ENCODE assay signal across 21 mouse cellular contexts in the genomic region with DNA sequence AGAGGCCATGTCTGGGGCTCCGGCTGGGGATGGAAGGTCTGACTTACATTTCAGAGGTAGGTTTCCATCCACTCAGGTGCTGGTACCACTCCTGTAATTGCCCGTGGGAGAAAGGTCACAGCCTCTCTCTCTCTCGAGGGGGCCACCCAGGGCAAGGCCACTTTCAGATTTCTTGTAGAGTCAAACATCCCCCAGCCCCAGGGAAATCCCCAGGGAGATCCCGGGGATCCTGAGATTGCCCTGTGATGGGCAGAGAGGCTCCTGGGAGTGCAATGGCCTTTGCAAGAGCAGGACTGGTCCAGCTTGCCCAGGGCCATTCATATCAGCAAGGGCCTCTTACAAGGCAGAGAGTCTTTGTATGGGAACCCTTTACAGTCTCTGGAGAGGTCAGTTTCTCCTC.
A peak's percentile ranks its signal among the peaks of the same experiment; 100 is the strongest.
DNase-seq lines count a peak whose midpoint lies in the region; ATAC-seq and TF ChIP-seq lines count a peak whose summit lies in the region.
"Had no signal": no experiment of that assay in that cellular context is flagged by ENCODE, and none has a peak within 500 bp of the region (broad histone marks: within the 10 kb centered on the region; RNA-seq: fewer than 3 reads in every experiment).

No protein-coding gene starts in this region.

- peak; percentile 49 for ATAC-seq in CD4-positive, CD25-positive, alpha-beta regulatory T cell, adult 4 months
- peak; percentile 34 for ATAC-seq in inflammation-experienced regulatory T-cells, adult 6 months
- no peak for ATAC-seq in erythroid progenitor cell, adult 5-6 weeks (replicated peaks; ENCODE audit: low FRiP score, poor library complexity, severe bottlenecking)
- ATAC-seq: activated CD4-positive, CD25-positive, alpha-beta regulatory T cell, adult 4 months; Patski had no signal

- dilution Hi-C loops in CH12.LX (cut with MboI; ENCODE audit: extremely low pct_ligation_motif_present, extremely low pct_unique_long_range_greater_than_20kb, low sequenced_read_pairs), result no loop called here

- no peak overlapping the region for H3K27ac ChIP-seq in CH12.LX (ENCODE audit: insufficient read depth, low read depth)
- no peak overlapping the region for H3K27ac ChIP-seq in hindbrain, embryonic 10.5 days

- H3K27me3 ChIP-seq in CH12.LX (replicated peaks), result no peaks in the 10 kb centered on the region
- H3K27me3 ChIP-seq in hindbrain, embryonic 10.5 days (ENCODE audit: insufficient read depth, poor library complexity, severe bottlenecking), result no peaks in the 10 kb centered on the region; the same call in 1 of the 2 replicates
- H3K27me3 ChIP-seq: Patski had no signal

- peak; percentile 10 for DNase-seq in CD4-positive, CD25-positive, alpha-beta regulatory T cell, adult 2 months (ENCODE audit: low read depth, low spot score)
- peak; percentile 27 for DNase-seq in CH12.LX (ENCODE audit: extremely low read depth)
- DNase-seq in c-Kit-positive CD71-positive TER-119-positive erythroid progenitor cells, embryonic 14.5 days (ENCODE audit: low spot score), result no peak
- no peak for DNase-seq in hindbrain, embryonic 10.5 days (ENCODE audit: low spot score)
- DNase-seq in heart, postnatal 25 days (ENCODE audit: low spot score), result no peak
- DNase-seq: adrenal gland, adult 2 months; adrenal gland, adult 8-10 months; adrenal gland, postnatal 10 days; adrenal gland, postnatal 25 days; cerebellum, adult 11 months; cerebellum, adult 11-12 months; cerebellum, adult 18-20 months; cerebellum, adult 2 months; cerebellum, adult 8-10 months; cerebellum, adult 9-10 months had no signal

- in situ Hi-C loops in CH12.LX (cut with MboI; ENCODE audit: low pct_ligation_motif_present, low pct_unique_long_range_greater_than_20kb, low sequenced_read_pairs), result no loop called here

- H3K9me3 ChIP-seq in CH12.LX (replicated peaks; ENCODE audit: low read length), result peaks cover 5% of the 10 kb centered on the region
- H3K9me3 ChIP-seq in hindbrain, embryonic 10.5 days, result no peaks in the 10 kb centered on the region

- TF ChIP-seq POLR2A in CH12.LX (IDR thresholded peaks at IDR 0.05; ENCODE audit: low read depth, low read length), result no peak

- H3K9ac ChIP-seq in CH12.LX (ENCODE audit: insufficient read depth, low read depth), result no peak overlapping the region

- H3K4me2 ChIP-seq in CH12.LX (ENCODE audit: insufficient read depth, low read depth, poor library complexity, severe bottlenecking), result peak overlapping the region; percentile 24; the same call in 1 of the 2 replicates

- peaks cover 20 to 52% of the 10 kb centered on the region in 2 experiments for H3K4me1 ChIP-seq in CH12.LX (ENCODE audit: control insufficient read depth in 1 of 2, insufficient read depth in 2 of 2)
- H3K4me1 ChIP-seq in hindbrain, embryonic 10.5 days (replicated peaks), result peaks cover 6% of the 10 kb centered on the region

- peak; percentile 56; the same call in 1 of the 2 replicates for TF ChIP-seq EP300 in CH12.LX (IDR thresholded peaks at IDR 0.05; ENCODE audit: low read length)

- TF ChIP-seq CTCF in CH12.LX (conservative IDR thresholded peaks at IDR 0.05 in 1 of 2, IDR thresholded peaks at IDR 0.05 in 1 of 2; ENCODE audit: low read depth in 2 of 2, low read length in 2 of 2), result no peak

- TF ChIP-seq RAD21 in CH12.LX (IDR thresholded peaks at IDR 0.05; ENCODE audit: low read depth, low read length), result no peak

- 88% methylated on average over 4 of the region's 4 CpGs for WGBS in hindbrain, embryonic 10.5 days

- no peaks in the 10 kb centered on the region for H3K36me3 ChIP-seq in CH12.LX (replicated peaks in 1 of 2; ENCODE audit: control insufficient read depth in 1 of 2, insufficient read depth in 1 of 2, low read length in 1 of 2)
- H3K36me3 ChIP-seq in hindbrain, embryonic 10.5 days, result no peaks in the 10 kb centered on the region
- H3K36me3 ChIP-seq: G1E had no signal

- H3K79me2 ChIP-seq in CH12.LX (replicated peaks; ENCODE audit: control insufficient read depth, extremely low read depth, insufficient read depth, poor library complexity, severe bottlenecking), result no peaks in the 10 kb centered on the region

- intact Hi-C loops in heart, postnatal 25 days (cut with DNase I), result no loop called here

- H3K4me3 ChIP-seq in CH12.LX (replicated peaks in 1 of 3; ENCODE audit: low read depth in 2 of 3, low read length in 2 of 3, poor library complexity in 1 of 3), result no peak overlapping the region
- no peak overlapping the region for H3K4me3 ChIP-seq in hindbrain, embryonic 10.5 days

TF ChIP-seq in CH12.LX, 34 proteins besides CTCF, POLR2A, EP300 and RAD21:
- TF ChIP-seq MEF2A (IDR thresholded peaks at IDR 0.05; ENCODE audit: borderline replicate concordance, low read depth, low read length) (peak; percentile 51; the same call in 1 of the 2 replicates), TCF12 (IDR thresholded peaks at IDR 0.05; ENCODE audit: low read depth, low read length) (peak; percentile 36; the same call in 1 of the 2 replicates), PAX5 (IDR thresholded peaks at IDR 0.05; ENCODE audit: low read length) (no peak), MAZ (IDR thresholded peaks at IDR 0.05; ENCODE audit: low read depth, low read length) (0 out of 2 replicates have a peak, but pooled peaks have one; percentile 31), MXI1 (IDR thresholded peaks at IDR 0.05; ENCODE audit: low read depth, low read length) (no peak), ZKSCAN1 (IDR thresholded peaks at IDR 0.05; ENCODE audit: borderline replicate concordance, low read depth, low read length) (no peak), NRF1 (IDR thresholded peaks at IDR 0.05; ENCODE audit: low read depth, low read length) (no peak), MAX (IDR thresholded peaks at IDR 0.05; ENCODE audit: low read length) (no peak), HCFC1 (IDR thresholded peaks at IDR 0.05; ENCODE audit: low read depth, low read length) (no peak), SMC3 (IDR thresholded peaks at IDR 0.05; ENCODE audit: low read depth, low read length) (no peak), MAFK (IDR thresholded peaks at IDR 0.05; ENCODE audit: insufficient replicate concordance, low read length) (no peak), KAT2A (IDR thresholded peaks at IDR 0.05; ENCODE audit: insufficient replicate concordance, low read length) (no peak), IRF4 (IDR thresholded peaks at IDR 0.05; ENCODE audit: low read depth, low read length) (peak; percentile 68; the same call in 1 of the 2 replicates), UBTF (IDR thresholded peaks at IDR 0.05; ENCODE audit: low read depth, low read length) (no peak), ZMIZ1 (IDR thresholded peaks at IDR 0.05; ENCODE audit: low read depth, low read length) (no peak), ELF1 (IDR thresholded peaks at IDR 0.05; ENCODE audit: low read depth, low read length) (no peak), POLR2AphosphoS2 (IDR thresholded peaks at IDR 0.05; ENCODE audit: low read depth, low read length) (no peak), BHLHE40 (IDR thresholded peaks at IDR 0.05; ENCODE audit: low read depth, low read length) (peak; percentile 43; the same call in 1 of the 2 replicates), TBP (conservative IDR thresholded peaks at IDR 0.05; ENCODE audit: low read depth, low read length) (no peak)

Comparison
In these comparisons a context has a peak if more than half of its experiments do, and no peak if none do; other contexts are left out.
1. DNase-seq: peak in CD4-positive, CD25-positive, alpha-beta regulatory T cell, adult 2 months (single experiment) and CH12.LX (single experiment); none in c-Kit-positive CD71-positive TER-119-positive erythroid progenitor cells, embryonic 14.5 days (single experiment), hindbrain, embryonic 10.5 days (single experiment) and heart, postnatal 25 days (single experiment).